Mouse (Mus musculus): ENCODE data around the gene Cep83. TPM values are rescaled to one million over a fixed set of nuclear protein-coding genes. Genes with fewer than 3 reads are reported as not detected.

Gene Cep83
- polyA plus RNA-seq, 1 experiment from 2014 or later = 18.1 TPM

- peaks cover 37% of the 10 kb centered on the region for H3K4me1 ChIP-seq (ENCODE audit: control insufficient read depth, insufficient read depth, low read length)
- H3K4me3 ChIP-seq (ENCODE audit: low read length) = no peak overlapping the region
- H3K27ac ChIP-seq (ENCODE audit: low read length) = peak overlapping the region; percentile 11; the same call in 1 of the 2 replicates
- H3K9ac ChIP-seq (ENCODE audit: low read length) = no peak overlapping the region
- no peak overlapping the region; the same call in 1 of the 2 replicates for H3K4me2 ChIP-seq (ENCODE audit: low read depth, low read length)
- ATAC-seq (replicated peaks; ENCODE audit: extremely low read depth, insufficient read depth, low FRiP score) = no peak
- 84% methylated on average over 14 of the region's 14 CpGs for WGBS
- no peaks in the 10 kb centered on the region for H3K9me3 ChIP-seq (replicated peaks; ENCODE audit: control insufficient read depth, low read length)
- H3K27me3 ChIP-seq (ENCODE audit: control insufficient read depth, insufficient read depth, low read length) = no peaks in the 10 kb centered on the region
- H3K36me3 ChIP-seq (ENCODE audit: control insufficient read depth, insufficient read depth) = no peaks in the 10 kb centered on the region
Measured at GRCm38 (mm10) chr10:94827890-94828733, 139.7 kb downstream of the Cep83 start.

DNA sequence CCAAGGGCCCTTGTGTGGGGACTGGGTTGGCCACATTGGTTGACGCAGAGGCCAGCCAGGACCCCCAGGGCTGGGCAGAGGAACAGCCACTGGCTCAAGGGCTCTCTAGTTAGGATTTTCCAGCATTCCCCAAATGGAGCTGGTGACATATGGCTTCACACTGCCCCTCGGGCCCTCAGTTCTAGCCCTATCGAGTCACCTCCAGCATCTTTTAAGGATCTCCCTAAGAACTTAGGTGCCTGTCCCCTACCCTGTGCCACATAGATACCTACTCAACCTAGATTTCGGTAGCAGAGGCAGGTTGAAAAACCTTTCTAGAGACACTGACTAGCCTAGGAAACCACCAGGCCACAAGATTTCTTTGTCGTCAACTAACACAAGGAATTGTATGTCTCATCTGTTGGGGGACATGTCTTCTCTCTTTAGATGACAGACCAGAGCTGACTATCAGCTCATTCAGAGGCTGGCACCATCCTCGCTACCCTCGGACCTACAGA lies 140.3 kb downstream of the Cep83 start:
- Histone ChIP-seq H3K4me3 (ENCODE audit: low read length) (no peak overlapping the region; the same call in 1 of the 2 replicates), H3K9me3 (replicated peaks; ENCODE audit: control insufficient read depth, low read length) (no peaks in the 10 kb centered on the region), H3K36me3 (ENCODE audit: control insufficient read depth, insufficient read depth) (no peaks in the 10 kb centered on the region), H3K27me3 (ENCODE audit: control insufficient read depth, insufficient read depth, low read length) (no peaks in the 10 kb centered on the region), H3K9ac (ENCODE audit: low read length) (no peak overlapping the region), H3K4me1 (ENCODE audit: control insufficient read depth, insufficient read depth, low read length) (peaks cover 34% of the 10 kb centered on the region), H3K4me2 (ENCODE audit: low read depth, low read length) (peak overlapping the region; percentile 52), H3K27ac (ENCODE audit: low read length) (peak overlapping the region; percentile 87)
- 87% methylated on average over 7 of the region's 7 CpGs for WGBS
- no peak for ATAC-seq (replicated peaks; ENCODE audit: extremely low read depth, insufficient read depth, low FRiP score)

DNA sequence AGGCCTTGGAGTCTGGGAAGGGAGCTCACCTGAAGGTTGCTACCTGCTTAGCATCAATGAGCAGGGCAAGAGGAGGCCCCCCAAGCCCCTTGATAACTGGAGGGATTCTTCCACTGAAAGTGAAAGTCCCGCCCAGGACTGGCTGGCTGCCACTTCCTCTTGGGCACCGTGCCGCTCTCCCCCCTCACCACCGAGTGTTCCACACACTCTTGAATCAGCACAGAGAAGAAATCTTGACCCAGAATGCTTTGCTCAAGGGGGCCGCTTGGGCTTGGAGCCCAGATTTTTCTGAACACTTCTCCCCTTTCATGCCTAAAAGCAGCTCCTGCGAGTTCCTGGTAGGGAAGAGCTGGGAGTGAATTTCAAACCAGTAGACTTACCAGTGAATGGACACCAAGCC lies 141.0 kb downstream of the Cep83 start:
- Histone ChIP-seq H3K4me1 (ENCODE audit: control insufficient read depth, insufficient read depth, low read length) (peaks cover 30% of the 10 kb centered on the region), H3K27ac (ENCODE audit: low read length) (peak overlapping the region; percentile 87), H3K9ac (ENCODE audit: low read length) (peak overlapping the region; percentile 37), H3K4me3 (ENCODE audit: low read length) (peak overlapping the region; percentile 18; the same call in 1 of the 2 replicates), H3K36me3 (ENCODE audit: control insufficient read depth, insufficient read depth) (no peaks in the 10 kb centered on the region), H3K4me2 (ENCODE audit: low read depth, low read length) (peak overlapping the region; percentile 52), H3K27me3 (ENCODE audit: control insufficient read depth, insufficient read depth, low read length) (no peaks in the 10 kb centered on the region), H3K9me3 (replicated peaks; ENCODE audit: control insufficient read depth, low read length) (no peaks in the 10 kb centered on the region)
- 5% methylated on average over 6 of the region's 6 CpGs for WGBS
- peak; percentile 90 for ATAC-seq (replicated peaks; ENCODE audit: extremely low read depth, insufficient read depth, low FRiP score)

DNA sequence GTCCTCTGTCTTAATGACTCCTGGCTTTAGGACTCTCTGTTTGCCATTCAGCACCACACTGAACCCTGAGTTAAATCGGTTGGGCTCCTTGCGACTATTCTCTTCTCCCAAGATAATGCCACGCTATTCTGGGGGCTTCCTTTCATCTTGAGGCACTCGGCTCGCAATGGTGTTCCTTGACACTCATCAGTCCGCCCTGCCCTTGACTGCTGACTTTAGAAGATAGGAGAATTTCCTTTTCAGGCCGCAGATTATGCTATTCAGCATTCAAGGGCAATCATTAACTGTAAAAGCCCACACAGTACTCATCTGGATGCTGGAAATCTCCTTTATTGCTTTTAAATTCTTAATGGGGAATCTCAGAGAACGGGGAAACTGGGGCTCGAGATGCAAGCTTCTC lies 147.4 kb downstream of the Cep83 start:
- H3K4me1 ChIP-seq (ENCODE audit: control insufficient read depth, insufficient read depth, low read length) = peaks cover 2% of the 10 kb centered on the region
- H3K9ac ChIP-seq (ENCODE audit: low read length) = no peak overlapping the region
- no peak overlapping the region for H3K4me3 ChIP-seq (ENCODE audit: low read length)
- no peak overlapping the region for H3K4me2 ChIP-seq (ENCODE audit: low read depth, low read length)
- no peaks in the 10 kb centered on the region for H3K9me3 ChIP-seq (replicated peaks; ENCODE audit: control insufficient read depth, low read length)
- ATAC-seq (replicated peaks; ENCODE audit: extremely low read depth, insufficient read depth, low FRiP score) = no peak
- WGBS = 52% methylated on average over 9 of the region's 9 CpGs
- no peaks in the 10 kb centered on the region for H3K27me3 ChIP-seq (ENCODE audit: control insufficient read depth, insufficient read depth, low read length)
- no peaks in the 10 kb centered on the region for H3K36me3 ChIP-seq (ENCODE audit: control insufficient read depth, insufficient read depth)
- H3K27ac ChIP-seq (ENCODE audit: low read length) = no peak overlapping the region
